Mouse (Mus musculus) testis, adult 2 months (tissue): ENCODE measurements around the gene Dhtkd1. TPM values are rescaled to one million over a fixed set of nuclear protein-coding genes. Genes with fewer than 3 reads are reported as not detected.
A peak's percentile ranks its signal among the peaks of the same experiment; 100 is the strongest.

Experiments used
- H3K27ac ChIP-seq: fragments of 200-500 bp; 2 replicates; pipeline ENCODE4 v1.5.1; 2012; ENCODE audit warnings: low read depth, low read length; ENCODE audit not compliant: control insufficient read depth, insufficient read depth
- H3K27me3 ChIP-seq: fragments of 200-500 bp; 2 replicates; pipeline ENCODE4 v1.6.1; 2012; ENCODE audit warnings: mild to moderate bottlenecking, low read length, moderate library complexity; ENCODE audit not compliant: control insufficient read depth, insufficient read depth
- H3K36me3 ChIP-seq: fragments of 200-500 bp; 2 replicates; pipeline ENCODE4 v1.6.1; 2012; ENCODE audit warnings: mild to moderate bottlenecking, low read length; ENCODE audit not compliant: control insufficient read depth, insufficient read depth
- H3K4me1 ChIP-seq: fragments of 200-500 bp; 2 replicates; pipeline ENCODE4 v1.6.1; 2012; ENCODE audit warnings: low read length; ENCODE audit not compliant: control insufficient read depth, insufficient read depth
- H3K4me3 ChIP-seq: fragments of 200-500 bp; 2 replicates; pipeline ENCODE4 v1.5.1; 2012; ENCODE audit warnings: low read depth, mild to moderate bottlenecking, low read length, moderate library complexity, mixed read lengths; ENCODE audit not compliant: control insufficient read depth
- CTCF ChIP-seq: fragments of 200-500 bp; IDR thresholded peaks from 2 replicates; pipeline ENCODE4 v1.5.1; 2012; ENCODE audit warnings: low read depth, mild to moderate bottlenecking, inconsistent platforms, low read length, moderate library complexity; ENCODE audit not compliant: control insufficient read depth, insufficient read depth, insufficient replicate concordance
- POLR2A ChIP-seq: fragments of 200-500 bp; IDR thresholded peaks from 2 replicates; pipeline ENCODE4 v1.6.1; 2012; ENCODE audit warnings: low read depth, mild to moderate bottlenecking, inconsistent platforms, low read length, moderate library complexity; ENCODE audit not compliant: control insufficient read depth
- polyA plus RNA-seq: library from polyadenylated mRNA; depleted of rRNA; stranded (reverse); fragments of >200 nt; gene quantifications from 2 replicates; pipeline ENCODE4 v1.2.3, GENCODE M21; 2012

The Dhtkd1 gene
- polyA plus RNA-seq, 1 experiment = 2.6 TPM

DNA sequence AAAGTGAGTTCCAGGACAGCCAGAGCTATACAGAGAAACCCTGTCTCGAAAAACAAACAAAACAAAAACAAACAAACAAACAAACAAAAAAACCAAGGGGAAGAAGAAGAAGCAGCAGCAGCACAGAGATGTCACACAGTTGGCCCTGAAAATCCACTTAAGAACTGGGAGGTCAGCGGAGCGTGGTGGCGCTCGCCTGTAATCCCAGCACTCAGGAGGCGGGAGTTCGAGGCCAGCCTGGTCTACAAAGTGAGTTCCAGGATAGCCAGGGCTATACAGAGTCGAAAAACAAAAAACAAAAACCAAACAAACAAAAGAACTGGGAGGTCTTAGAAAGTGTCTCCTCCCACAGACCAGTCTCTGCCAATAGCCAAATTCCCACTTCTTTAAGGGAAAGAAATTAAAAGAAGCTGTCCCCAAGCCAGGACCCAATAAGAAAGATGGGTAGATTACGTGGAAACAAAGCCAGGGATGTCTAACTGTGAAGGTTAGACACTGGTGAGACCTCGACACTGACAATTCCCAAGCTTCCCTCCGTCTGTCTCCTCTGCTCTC lies 654 bp downstream of the Dhtkd1 start:
- no peak for TF ChIP-seq CTCF
- no peak for TF ChIP-seq POLR2A
- Histone ChIP-seq H3K4me1 (peaks cover 2% of the 10 kb centered on the region; the same call in 1 of the 2 replicates), H3K27ac (no peak overlapping the region; the same call in 1 of the 2 replicates), H3K36me3 (no peaks in the 10 kb centered on the region), H3K4me3 (peak overlapping the region; percentile 62), H3K27me3 (no peaks in the 10 kb centered on the region)

DNA sequence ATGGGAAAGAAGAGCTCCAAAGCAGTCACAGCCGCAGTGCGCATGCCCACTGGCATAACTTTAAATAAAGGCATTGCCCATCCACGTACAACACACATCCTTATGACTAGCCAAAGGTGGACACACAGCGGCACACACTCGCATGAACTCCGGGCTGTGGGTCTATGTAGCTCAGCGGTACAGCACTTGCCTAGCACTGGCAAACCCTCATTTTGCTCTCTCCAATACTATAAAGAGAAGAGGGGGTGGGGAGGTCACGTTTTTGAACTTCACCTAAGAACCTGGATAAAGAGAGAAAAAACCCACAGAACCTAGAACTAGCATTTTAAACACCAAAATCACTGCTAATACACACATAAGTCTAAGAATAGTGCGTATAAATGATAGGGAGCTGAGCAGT lies 1.7 kb downstream of the Dhtkd1 start:
- Histone ChIP-seq H3K27me3 (no peaks in the 10 kb centered on the region), H3K36me3 (no peaks in the 10 kb centered on the region)
- TF ChIP-seq POLR2A = no peak
- TF ChIP-seq CTCF = no peak

DNA sequence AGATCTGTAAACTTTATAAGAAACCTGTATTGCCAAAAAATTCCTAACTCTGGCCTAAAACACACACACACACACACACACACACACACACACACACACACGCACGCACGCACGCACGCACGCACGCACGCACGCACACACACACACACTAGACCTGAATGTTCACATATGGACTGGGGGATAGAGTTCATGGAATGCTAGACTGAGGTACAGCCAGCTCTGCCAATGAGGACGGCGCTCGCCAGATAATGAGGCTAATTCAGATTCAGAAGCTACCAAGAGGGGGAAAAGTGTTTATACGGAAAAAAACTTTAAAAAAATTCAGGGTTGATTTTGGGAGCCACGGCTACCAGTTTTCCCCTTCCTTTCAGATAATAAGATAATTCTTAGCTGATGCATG lies 2.7 kb downstream of the Dhtkd1 start:
- Histone ChIP-seq H3K36me3 (no peaks in the 10 kb centered on the region), H3K4me3 (no peak overlapping the region), H3K27ac (no peak overlapping the region), H3K4me1 (peaks cover 2% of the 10 kb centered on the region; the same call in 1 of the 2 replicates), H3K27me3 (no peaks in the 10 kb centered on the region)
- no peak for TF ChIP-seq CTCF
- no peak for TF ChIP-seq POLR2A

More for the DNA sequence above, 1.7 kb downstream of the Dhtkd1 start:
- Histone ChIP-seq H3K4me3 (no peak overlapping the region), H3K27ac (no peak overlapping the region), H3K4me1 (peaks cover 2% of the 10 kb centered on the region; the same call in 1 of the 2 replicates)

DNA sequence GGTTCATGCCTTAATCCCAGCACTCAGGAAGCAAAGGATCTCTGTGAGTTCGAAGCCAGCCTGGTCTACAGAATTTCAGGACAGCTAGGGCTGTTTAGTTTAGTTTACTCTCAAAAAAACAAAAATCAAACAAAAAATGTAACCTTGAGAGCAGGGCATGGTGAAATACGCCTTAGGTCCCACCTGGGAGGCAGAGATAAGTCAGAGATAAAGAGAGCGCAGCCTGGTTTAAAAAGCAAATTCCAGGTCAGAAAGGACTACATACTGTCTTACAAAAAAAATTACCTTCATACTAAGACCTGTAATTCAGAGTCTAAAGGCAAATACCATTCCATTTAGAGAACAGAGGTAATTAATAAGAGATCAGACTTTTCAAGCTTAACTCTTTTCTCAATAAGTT lies 3.3 kb downstream of the Dhtkd1 start:
- peaks cover 2% of the 10 kb centered on the region; the same call in 1 of the 2 replicates for H3K4me1 ChIP-seq
- no peaks in the 10 kb centered on the region for H3K27me3 ChIP-seq
- H3K27ac ChIP-seq = no peak overlapping the region
- TF ChIP-seq POLR2A (no peak), CTCF (no peak)
- no peak overlapping the region for H3K4me3 ChIP-seq
- H3K36me3 ChIP-seq = no peaks in the 10 kb centered on the region

DNA sequence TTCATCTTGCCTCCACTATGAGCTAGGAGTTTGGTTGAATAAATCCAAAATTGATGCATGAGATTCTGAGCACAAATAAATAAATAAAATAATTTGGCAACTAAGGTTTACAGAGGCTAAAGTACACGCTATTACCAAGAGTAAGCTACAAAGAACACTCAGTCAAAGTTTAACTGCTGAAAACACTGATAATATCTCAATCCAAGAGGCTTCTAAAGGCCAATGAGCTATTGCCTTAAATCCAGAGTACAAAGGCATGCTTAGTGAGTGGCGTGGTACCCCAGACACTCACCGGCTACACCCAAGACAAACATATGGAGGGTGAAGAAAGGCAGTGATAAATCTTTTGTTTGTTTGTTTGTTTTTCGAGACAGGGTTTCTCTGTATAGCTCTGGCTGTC lies 6.0 kb downstream of the Dhtkd1 start:
- Histone ChIP-seq H3K36me3 (no peaks in the 10 kb centered on the region), H3K4me1 (no peaks in the 10 kb centered on the region), H3K27ac (no peak overlapping the region), H3K4me3 (no peak overlapping the region), H3K27me3 (no peaks in the 10 kb centered on the region)
- TF ChIP-seq CTCF = no peak
- no peak for TF ChIP-seq POLR2A

DNA sequence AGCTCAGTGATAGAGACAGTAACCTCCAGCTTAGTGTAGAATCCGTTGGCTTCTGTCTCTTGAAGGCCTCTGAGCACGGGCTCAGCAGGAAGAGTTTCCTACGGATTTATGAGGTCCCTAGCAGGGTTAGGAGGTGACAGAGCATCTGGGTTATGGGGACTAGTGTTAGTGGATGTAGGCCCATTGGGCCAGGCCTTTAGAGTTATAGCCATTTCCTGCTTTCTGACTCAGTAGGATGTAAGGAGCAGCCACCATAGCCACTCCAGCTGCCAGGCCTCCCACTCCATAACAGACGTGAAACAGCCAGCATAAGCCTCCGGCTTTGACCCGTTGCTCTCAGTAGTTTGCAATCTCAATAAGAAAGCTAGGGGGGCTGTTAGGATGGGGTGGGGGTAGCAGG lies 6.5 kb downstream of the Dhtkd1 start:
- Histone ChIP-seq H3K36me3 (no peaks in the 10 kb centered on the region), H3K27me3 (no peaks in the 10 kb centered on the region), H3K4me1 (no peaks in the 10 kb centered on the region), H3K4me3 (no peak overlapping the region), H3K27ac (no peak overlapping the region)
- TF ChIP-seq POLR2A = no peak
- no peak for TF ChIP-seq CTCF

DNA sequence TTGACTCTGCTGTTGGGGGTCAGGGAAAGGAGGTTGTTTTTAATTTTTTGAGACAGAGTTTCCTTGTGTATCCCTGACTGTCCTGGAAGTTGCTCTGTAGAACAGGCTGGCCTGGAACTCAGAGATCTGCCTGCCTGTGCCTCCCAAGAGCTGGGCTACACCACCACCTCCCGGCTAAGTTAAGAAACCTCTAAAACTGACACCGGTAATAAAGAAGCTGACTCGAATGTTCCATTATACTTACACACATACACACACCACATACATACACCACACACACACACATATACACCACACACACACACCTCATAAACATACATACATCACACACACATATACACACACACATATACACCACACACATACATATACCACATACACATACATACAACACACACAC lies 7.7 kb downstream of the Dhtkd1 start:
- no peak overlapping the region for H3K27ac ChIP-seq
- H3K36me3 ChIP-seq = no peaks in the 10 kb centered on the region
- H3K4me1 ChIP-seq = no peaks in the 10 kb centered on the region
- TF ChIP-seq POLR2A (no peak), CTCF (no peak)
- no peak overlapping the region for H3K4me3 ChIP-seq
- H3K27me3 ChIP-seq = no peaks in the 10 kb centered on the region
